Mouse (Mus musculus): ENCODE data around the gene Pbld2. TPM values are rescaled to one million over a fixed set of nuclear protein-coding genes. Genes with fewer than 3 reads are reported as not detected.

Pbld2 gene
- total and polyA plus RNA-seq, 3 experiments = 0.19 to 0.72 (median 0.26) TPM

- H3K27me3 ChIP-seq (replicated peaks) = no peaks in the 10 kb centered on the region
- in situ Hi-C loops (cut with MboI; ENCODE audit: low pct_ligation_motif_present, low pct_unique_long_range_greater_than_20kb, low sequenced_read_pairs) (no loop called here), dilution Hi-C loops (cut with MboI; ENCODE audit: extremely low pct_ligation_motif_present, extremely low pct_unique_long_range_greater_than_20kb, low sequenced_read_pairs) (no loop called here)
- peak overlapping the region in 1 of 3 experiments; percentile 63 for H3K4me3 ChIP-seq (replicated peaks in 1 of 3; ENCODE audit: low read depth in 2 of 3, low read length in 2 of 3, poor library complexity in 1 of 3)
- peak; percentile 22 for DNase-seq (ENCODE audit: extremely low read depth)
- peaks cover 26% of the 10 kb centered on the region for H3K79me2 ChIP-seq (replicated peaks; ENCODE audit: control insufficient read depth, extremely low read depth, insufficient read depth, poor library complexity, severe bottlenecking)
- H3K36me3 ChIP-seq (replicated peaks in 1 of 2; ENCODE audit: control insufficient read depth in 1 of 2, insufficient read depth in 1 of 2, low read length in 1 of 2) = peaks cover 0 to under 1% of the 10 kb centered on the region in 2 experiments
- H3K9ac ChIP-seq (ENCODE audit: insufficient read depth, low read depth) = peak overlapping the region; percentile 92; the same call in 1 of the 2 replicates
- H3K27ac ChIP-seq (ENCODE audit: insufficient read depth, low read depth) = no peak overlapping the region
- H3K9me3 ChIP-seq (replicated peaks; ENCODE audit: low read length) = no peaks in the 10 kb centered on the region
- H3K4me1 ChIP-seq (ENCODE audit: control insufficient read depth in 1 of 2, insufficient read depth in 2 of 2) = peaks cover 2 to 28% of the 10 kb centered on the region in 2 experiments; a peak in 3 of 4 replicates
- no peak overlapping the region; the same call in none of the 2 replicates for H3K4me2 ChIP-seq (ENCODE audit: insufficient read depth, low read depth, poor library complexity, severe bottlenecking)
- no peak for TF ChIP-seq ZC3H11A (IDR thresholded peaks at IDR 0.05; ENCODE audit: low read depth, low read length)
Measured at GRCm38 (mm10) chr10:63025491-63026011, 1.4 kb downstream of the Pbld2 start.

- H3K79me2 ChIP-seq (replicated peaks; ENCODE audit: control insufficient read depth, extremely low read depth, insufficient read depth, poor library complexity, severe bottlenecking) = peaks cover 19% of the 10 kb centered on the region
- no peaks in the 10 kb centered on the region for H3K36me3 ChIP-seq (replicated peaks in 1 of 2; ENCODE audit: control insufficient read depth in 1 of 2, insufficient read depth in 1 of 2, low read length in 1 of 2)
- H3K4me2 ChIP-seq (ENCODE audit: insufficient read depth, low read depth, poor library complexity, severe bottlenecking) = no peak overlapping the region
- no peak overlapping the region for H3K27ac ChIP-seq (ENCODE audit: insufficient read depth, low read depth)
- H3K9ac ChIP-seq (ENCODE audit: insufficient read depth, low read depth) = no peak overlapping the region
- no peaks in the 10 kb centered on the region for H3K27me3 ChIP-seq (replicated peaks)
- H3K4me3 ChIP-seq (replicated peaks in 1 of 3; ENCODE audit: low read depth in 2 of 3, low read length in 2 of 3, poor library complexity in 1 of 3) = no peak overlapping the region
- H3K4me1 ChIP-seq (ENCODE audit: control insufficient read depth in 1 of 2, insufficient read depth in 2 of 2) = peaks cover 2 to 21% of the 10 kb centered on the region in 2 experiments; a peak in 3 of 4 replicates
- no peak for TF ChIP-seq CHD1 (IDR thresholded peaks at IDR 0.05; ENCODE audit: low read depth, low read length)
- no peak for TF ChIP-seq ZNF384 (IDR thresholded peaks at IDR 0.05; ENCODE audit: low read depth, low read length)
- no peak for TF ChIP-seq KAT2A (IDR thresholded peaks at IDR 0.05; ENCODE audit: insufficient replicate concordance, low read length)
- no peak for TF ChIP-seq SMC3 (IDR thresholded peaks at IDR 0.05; ENCODE audit: low read depth, low read length)
- H3K9me3 ChIP-seq (replicated peaks; ENCODE audit: low read length) = no peaks in the 10 kb centered on the region
- in situ Hi-C loops (cut with MboI; ENCODE audit: low pct_ligation_motif_present, low pct_unique_long_range_greater_than_20kb, low sequenced_read_pairs) (no loop called here), dilution Hi-C loops (cut with MboI; ENCODE audit: extremely low pct_ligation_motif_present, extremely low pct_unique_long_range_greater_than_20kb, low sequenced_read_pairs) (no loop called here)
- no peak for DNase-seq (ENCODE audit: extremely low read depth)
Measured at GRCm38 (mm10) chr10:63026156-63026794, 2.2 kb downstream of the Pbld2 start.

DNA sequence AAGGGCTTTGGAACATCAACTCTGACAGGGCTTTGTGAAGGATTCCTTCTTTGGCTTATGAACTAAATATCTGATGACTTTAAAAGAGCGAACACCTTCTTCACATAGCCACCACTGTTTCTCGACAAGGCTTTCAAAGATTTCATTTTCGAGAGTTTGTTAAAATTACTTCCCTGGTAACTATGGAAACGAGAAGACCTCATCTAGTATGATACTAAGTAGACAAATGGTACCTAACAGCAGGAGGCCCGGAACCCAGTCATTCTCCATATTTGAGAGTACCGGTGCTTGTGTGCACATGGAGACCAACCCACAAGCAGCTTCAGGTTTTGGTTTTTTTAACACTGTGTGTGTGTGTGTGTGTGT is 2.7 kb downstream of the Pbld2 start:
- in situ Hi-C loops (cut with MboI; ENCODE audit: low pct_ligation_motif_present, low pct_unique_long_range_greater_than_20kb, low sequenced_read_pairs) (no loop called here), dilution Hi-C loops (cut with MboI; ENCODE audit: extremely low pct_ligation_motif_present, extremely low pct_unique_long_range_greater_than_20kb, low sequenced_read_pairs) (no loop called here)
- no peaks in the 10 kb centered on the region for H3K27me3 ChIP-seq (replicated peaks)

More for the DNA sequence above, 2.7 kb downstream of the Pbld2 start:
- TF ChIP-seq RCOR1 (conservative IDR thresholded peaks at IDR 0.05; ENCODE audit: low read depth, low read length) = no peak
- no peaks in the 10 kb centered on the region for H3K9me3 ChIP-seq (replicated peaks; ENCODE audit: low read length)
- H3K27ac ChIP-seq (ENCODE audit: insufficient read depth, low read depth) = no peak overlapping the region
- DNase-seq (ENCODE audit: extremely low read depth) = no peak
- no peak overlapping the region for H3K9ac ChIP-seq (ENCODE audit: insufficient read depth, low read depth)
- H3K4me3 ChIP-seq (replicated peaks in 1 of 3; ENCODE audit: low read depth in 2 of 3, low read length in 2 of 3, poor library complexity in 1 of 3) = no peak overlapping the region
- H3K36me3 ChIP-seq (replicated peaks in 1 of 2; ENCODE audit: control insufficient read depth in 1 of 2, insufficient read depth in 1 of 2, low read length in 1 of 2) = no peaks in the 10 kb centered on the region
- peaks cover 2 to 16% of the 10 kb centered on the region in 2 experiments; a peak in 3 of 4 replicates for H3K4me1 ChIP-seq (ENCODE audit: control insufficient read depth in 1 of 2, insufficient read depth in 2 of 2)
- no peak overlapping the region for H3K4me2 ChIP-seq (ENCODE audit: insufficient read depth, low read depth, poor library complexity, severe bottlenecking)
- peaks cover 14% of the 10 kb centered on the region for H3K79me2 ChIP-seq (replicated peaks; ENCODE audit: control insufficient read depth, extremely low read depth, insufficient read depth, poor library complexity, severe bottlenecking)

Measured in CH12.LX (cell line).